Mouse (Mus musculus) erythroblast, embryonic 14.5 days (primary cell): ENCODE results near the gene Col6a3.

Experiments used
- GATA1 ChIP-seq: IDR thresholded peaks from 2 replicates; pipeline ENCODE4 v1.6.1; 2012; ENCODE audit warnings: low read length, inconsistent platforms, mixed read lengths
- TAL1 ChIP-seq: IDR thresholded peaks from 3 replicates; pipeline ENCODE4 v1.6.1; 2012; ENCODE audit warnings: low read length, inconsistent platforms, mixed read lengths

GRCm38 (mm10) chr1:90842789-90843587, 783 bp downstream of the Col6a3 start:
- TF ChIP-seq TAL1 (no peak), GATA1 (no peak)
